Mouse (Mus musculus) liver, embryonic 14.5 days (tissue): Measurements from ENCODE around the gene E130308A19Rik. TPM values are rescaled to one million over a fixed set of nuclear protein-coding genes. Genes with fewer than 3 reads are reported as not detected.

Experiments
- ATAC-seq: fragments of 200-750 bp; cut with Nextera tagmentation; 2 replicates; pipeline ENCODE4 v1.8.0; 2017; ENCODE audit warnings: moderate number of reproducible peaks, mild to moderate bottlenecking, moderate library complexity; ENCODE audit not compliant: insufficient read depth
- DNase-seq, 3 experiments: peaks; one replicate each; pipeline ENCODE4 v3.0.0-alpha.2; 2012 to 2013; ENCODE audit warnings: low read depth in 3 of 3, low spot score in 3 of 3
- H3K27ac ChIP-seq: fragments of 300-500 bp; sonication (generic); 2 replicates; pipeline ENCODE4 v1.5.1; 2014; ENCODE audit warnings: moderate library complexity, mild to moderate bottlenecking, control low read depth, inconsistent platforms
- H3K27me3 ChIP-seq: fragments of 300-500 bp; sonication (generic); 2 replicates; pipeline ENCODE4 v1.6.1; 2014; ENCODE audit warnings: mild to moderate bottlenecking, low read length, moderate library complexity; ENCODE audit not compliant: control insufficient read depth, insufficient read depth
- H3K36me3 ChIP-seq: fragments of 300-500 bp; sonication (generic); replicated peaks from 2 replicates; pipeline ENCODE4 v1.6.1; 2014; ENCODE audit warnings: low read depth; ENCODE audit not compliant: control insufficient read depth, insufficient read depth
- H3K4me1 ChIP-seq, 2 experiments: fragments of 200-500 bp in 1 of 2; fragments of 300-500 bp in 1 of 2; sonication (generic) in 1 of 2; replicated peaks; 2 replicates each; pipeline ENCODE4 v1.6.1; 2012 to 2014; ENCODE audit warnings: antibody characterized with exemption in 1 of 2, inconsistent platforms in 1 of 2, low read length in 1 of 2; ENCODE audit not compliant: control insufficient read depth in 2 of 2, insufficient read depth in 2 of 2
- H3K4me2 ChIP-seq: fragments of 300-500 bp; sonication (generic); 2 replicates; pipeline ENCODE4 v1.6.1; 2014; ENCODE audit warnings: low read depth, mild to moderate bottlenecking, control low read depth, moderate library complexity
- H3K4me3 ChIP-seq, 2 experiments: fragments of 200-500 bp in 1 of 2; fragments of 300-500 bp in 1 of 2; sonication (generic) in 1 of 2; 2 replicates each; pipeline ENCODE4 v1.5.1; 2012 to 2014; ENCODE audit warnings: low read depth in 2 of 2, low read length in 2 of 2, mild to moderate bottlenecking in 2 of 2, control low read depth in 1 of 2, inconsistent platforms in 1 of 2, moderate library complexity in 1 of 2; ENCODE audit not compliant: insufficient read depth in 1 of 2
- H3K9ac ChIP-seq: fragments of 300-500 bp; sonication (generic); replicated peaks from 2 replicates; pipeline ENCODE4 v1.6.1; 2014; ENCODE audit warnings: mild to moderate bottlenecking, control low read depth, moderate library complexity
- H3K9me3 ChIP-seq: fragments of 300-500 bp; sonication (generic); 2 replicates; pipeline ENCODE4 v1.6.1; 2016; ENCODE audit warnings: low read length, mixed read lengths; ENCODE audit not compliant: control insufficient read depth
- CTCF ChIP-seq: IDR thresholded peaks from 2 replicates; pipeline ENCODE4 v1.5.1; 2016; ENCODE audit warnings: antibody characterized with exemption, low read depth, control low read depth
- EP300 ChIP-seq: IDR thresholded peaks from 2 replicates; pipeline ENCODE4 v1.6.1; 2016; ENCODE audit warnings: antibody characterized with exemption, low read depth
- WGBS: fragments of 180-500 bp; shearing (Covaris S2); extraction: QIAGEN DNeasy Blood & Tissue Kit; methylation state at CpG from one replicate; pipeline ENCODE4 v1.1.7; 2014; ENCODE audit not compliant: insufficient replicate concordance; 5-methylcytosine and 5-hydroxymethylcytosine counted together
- polyA plus RNA-seq, 2 experiments: library from polyadenylated mRNA; depleted of rRNA in 1 of 2; stranded (reverse) in 1 of 2; unstranded in 1 of 2; fragments of >200 nt; fragmentation: Nextera tagmentation in 1 of 2; extraction: Ambion mirVana in 1 of 2; gene quantifications; 2 replicates each; pipeline versions ENCODE4 v1.2.1 to v1.2.3; 2012 to 2014

E130308A19Rik gene
- polyA plus RNA-seq, 2 experiments, result 2.8 to 5.7 TPM

DNA sequence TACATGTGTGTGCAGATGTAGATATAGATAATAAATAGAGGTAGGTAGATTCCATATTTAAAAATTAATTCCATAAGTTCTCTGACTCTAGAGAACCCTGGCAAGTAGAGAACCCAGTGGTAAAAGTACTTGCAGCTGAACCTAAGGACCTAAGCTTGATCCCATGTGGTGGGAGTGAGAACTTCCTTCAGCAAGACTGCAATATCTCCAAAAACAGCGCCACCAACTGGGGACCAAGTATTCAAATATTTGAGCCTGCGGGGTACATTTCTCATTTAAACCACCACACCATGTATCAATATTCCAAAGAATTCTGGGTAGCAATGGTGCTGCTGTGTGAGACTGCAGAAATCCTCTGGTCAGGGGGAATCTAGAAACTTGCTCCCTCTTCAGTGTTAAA is 168.1 kb downstream of the E130308A19Rik start:
- no peak for ATAC-seq
- no peaks in the 10 kb centered on the region for H3K36me3 ChIP-seq
- no peak overlapping the region for H3K27ac ChIP-seq
- no peak overlapping the region for H3K9ac ChIP-seq
- no peak overlapping the region for H3K4me3 ChIP-seq
- DNase-seq, result no peak
- H3K4me1 ChIP-seq, result no peaks in the 10 kb centered on the region
- no peaks in the 10 kb centered on the region; the same call in 1 of the 2 replicates for H3K27me3 ChIP-seq
- no peak overlapping the region for H3K4me2 ChIP-seq
- 68% methylated on average over 2 of the region's 2 CpGs for WGBS
- TF ChIP-seq EP300, result no peak
- no peaks in the 10 kb centered on the region for H3K9me3 ChIP-seq

DNA sequence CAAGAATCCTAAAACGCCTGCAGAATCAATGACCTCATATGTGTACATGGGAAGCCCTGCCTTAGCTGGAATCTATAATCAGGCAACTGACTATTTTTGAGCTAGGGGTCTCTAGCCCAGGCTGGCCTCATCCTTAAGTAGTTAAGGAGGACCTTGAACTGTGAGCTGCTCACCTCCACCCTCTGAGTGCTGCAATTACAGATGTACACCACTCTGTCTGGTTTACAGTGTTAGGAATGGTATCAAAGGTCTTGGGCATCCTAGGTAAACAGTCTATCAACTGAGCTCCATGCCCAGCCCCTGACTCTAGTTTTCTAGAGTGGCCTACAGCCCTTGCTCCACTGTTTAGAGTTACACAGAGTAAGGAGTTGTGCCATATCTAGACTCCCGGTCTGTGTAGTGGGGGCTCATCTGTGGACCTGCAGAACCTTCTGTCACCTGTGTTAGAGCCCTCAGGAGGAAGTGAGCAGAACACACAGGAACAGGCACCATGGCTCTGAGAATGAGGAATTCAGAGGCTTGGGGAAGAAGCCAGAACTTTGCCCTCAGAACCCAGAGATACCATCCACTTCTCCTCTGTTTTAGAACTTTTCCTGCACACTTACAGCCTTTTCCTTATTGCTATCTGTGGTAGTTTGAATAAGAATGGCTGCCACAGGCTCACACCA is 169.9 kb downstream of the E130308A19Rik start:
- H3K27ac ChIP-seq, result no peak overlapping the region
- no peaks in the 10 kb centered on the region for H3K9me3 ChIP-seq
- ATAC-seq (no peak), DNase-seq (no peak)
- 60% methylated on average over 2 of the region's 2 CpGs for WGBS
- no peaks in the 10 kb centered on the region; the same call in 1 of the 2 replicates for H3K27me3 ChIP-seq
- H3K4me1 ChIP-seq, result no peaks in the 10 kb centered on the region
- H3K36me3 ChIP-seq, result no peaks in the 10 kb centered on the region
- no peak overlapping the region for H3K9ac ChIP-seq
- H3K4me3 ChIP-seq, result no peak overlapping the region
- TF ChIP-seq EP300 (no peak), CTCF (no peak)
- no peak overlapping the region for H3K4me2 ChIP-seq

DNA sequence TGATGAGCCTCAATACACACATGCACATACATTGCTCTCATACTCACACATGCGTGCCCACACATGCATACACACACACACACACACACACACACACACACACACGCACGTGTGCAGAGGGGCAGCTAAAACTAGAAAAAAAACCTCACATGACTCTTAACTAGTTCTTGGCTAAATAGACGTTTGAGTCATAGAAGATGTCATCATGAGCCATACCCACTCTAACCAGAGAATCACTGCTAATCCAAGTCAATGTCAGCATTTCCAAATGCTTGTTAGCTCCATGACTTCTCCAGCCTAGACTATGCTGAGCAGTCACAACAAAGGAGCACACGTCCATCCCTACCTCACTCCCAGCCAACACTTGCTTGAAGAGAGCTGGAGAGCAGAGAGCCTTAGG is 174.2 kb downstream of the E130308A19Rik start:
- no peak for DNase-seq
- TF ChIP-seq CTCF (no peak), EP300 (no peak)

GRCm38 (mm10) chr4:59801489-59801888 is 175.5 kb downstream of the E130308A19Rik start, which contains the start of gene Inip:
Inip (minus strand) TSS chr4:59801589.
- H3K27me3 ChIP-seq, result no peaks in the 10 kb centered on the region
- no peaks in the 10 kb centered on the region for H3K36me3 ChIP-seq
- no peak within 1 kb of the TSS for H3K4me3 ChIP-seq
- TF ChIP-seq CTCF (no peak), EP300 (no peak)
- H3K4me2 ChIP-seq, result no peak within 1 kb of the TSS; the same call in 1 of the 2 replicates
- DNase-seq (no peak), ATAC-seq (no peak)
- peak within 1 kb of the TSS; percentile 55; the same call in 1 of the 2 replicates for H3K27ac ChIP-seq
- no peaks in the 10 kb centered on the region for H3K9me3 ChIP-seq
- H3K9ac ChIP-seq, result 0 out of 2 replicates have a peak within 1 kb of the TSS, but pooled peaks have one; percentile 6
- peaks cover 15 to 26% of the 10 kb centered on the region in 2 experiments for H3K4me1 ChIP-seq

More for the DNA sequence above, 174.2 kb downstream of the E130308A19Rik start:
- WGBS, result 65% methylated on average over 5 of the region's 5 CpGs
- Histone ChIP-seq H3K27ac (no peak overlapping the region), H3K9ac (no peak overlapping the region), H3K4me3 (no peak overlapping the region), H3K27me3 (no peaks in the 10 kb centered on the region), H3K4me1 (peaks cover 15 to 23% of the 10 kb centered on the region in 2 experiments), H3K9me3 (no peaks in the 10 kb centered on the region), H3K36me3 (no peaks in the 10 kb centered on the region), H3K4me2 (no peak overlapping the region)
- ATAC-seq, result no peak

DNA sequence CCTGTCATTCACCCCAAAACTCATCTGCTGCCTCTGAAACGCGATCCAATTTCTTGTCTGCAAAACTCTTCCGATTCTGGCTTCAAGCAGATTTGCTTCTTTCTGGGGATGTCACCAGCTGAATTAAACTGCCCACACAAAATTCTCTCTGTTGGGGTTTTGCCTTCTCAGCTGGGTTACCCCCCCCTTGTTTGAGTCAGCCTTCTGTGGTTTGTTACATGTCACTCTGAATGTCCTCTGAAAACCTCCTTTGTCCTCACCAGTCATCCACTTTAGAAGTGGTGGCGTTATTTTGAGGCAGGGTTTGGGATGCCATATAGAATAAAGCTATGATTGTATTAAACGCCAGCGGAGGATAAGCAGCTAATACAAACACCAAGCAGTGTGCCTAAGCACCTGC is 176.1 kb downstream of the E130308A19Rik start:
- no peaks in the 10 kb centered on the region for H3K27me3 ChIP-seq
- 69% methylated on average over 6 of the region's 6 CpGs for WGBS
- DNase-seq (no peak), ATAC-seq (no peak)
- H3K36me3 ChIP-seq, result no peaks in the 10 kb centered on the region
- no peaks in the 10 kb centered on the region for H3K9me3 ChIP-seq
- no peak for TF ChIP-seq CTCF
- TF ChIP-seq EP300, result no peak
- H3K4me3 ChIP-seq, result no peak overlapping the region
- H3K27ac ChIP-seq, result no peak overlapping the region
- H3K9ac ChIP-seq, result no peak overlapping the region
- peaks cover 15 to 26% of the 10 kb centered on the region in 2 experiments for H3K4me1 ChIP-seq
- no peak overlapping the region for H3K4me2 ChIP-seq
